Mouse (Mus musculus) layer of hippocampus, postnatal 10 days (tissue): ENCODE data around the gene Prox1. TPM values are rescaled to one million over a fixed set of nuclear protein-coding genes. Genes with fewer than 3 reads are reported as not detected.

Experiments used
- DNase-seq, 2 experiments: peaks; one replicate each; pipeline ENCODE4 v3.0.0; 2021; ENCODE audit warnings: low spot score in 2 of 2
- total RNA-seq, 2 experiments: library from RNA; stranded (reverse); gene quantifications; 2 replicates each; pipeline ENCODE4 v1.2.3; 2021

Gene Prox1
- total RNA-seq, 2 experiments from 2014 or later = 91.1 to 106 TPM

DNA sequence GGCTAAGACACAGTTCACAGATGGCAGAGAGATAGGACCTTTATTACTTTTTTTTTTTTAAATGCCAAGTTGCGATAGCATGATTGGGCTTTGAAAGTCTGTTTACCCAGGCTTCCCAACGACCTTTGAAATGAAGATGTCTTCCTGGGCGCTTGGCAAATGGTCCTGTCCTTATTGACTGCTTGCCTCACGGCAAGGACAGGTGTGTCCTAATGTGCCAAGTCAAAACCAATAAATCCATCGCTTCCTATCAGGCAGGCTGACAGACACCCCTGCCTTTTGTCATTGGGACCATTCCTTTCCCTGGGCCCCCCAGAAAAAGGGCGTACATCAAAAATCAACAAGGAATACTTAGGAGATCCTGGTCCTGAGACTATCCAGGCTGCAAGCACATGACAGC, 22.7 kb downstream of the Prox1 start:
- no peak for DNase-seq

DNA sequence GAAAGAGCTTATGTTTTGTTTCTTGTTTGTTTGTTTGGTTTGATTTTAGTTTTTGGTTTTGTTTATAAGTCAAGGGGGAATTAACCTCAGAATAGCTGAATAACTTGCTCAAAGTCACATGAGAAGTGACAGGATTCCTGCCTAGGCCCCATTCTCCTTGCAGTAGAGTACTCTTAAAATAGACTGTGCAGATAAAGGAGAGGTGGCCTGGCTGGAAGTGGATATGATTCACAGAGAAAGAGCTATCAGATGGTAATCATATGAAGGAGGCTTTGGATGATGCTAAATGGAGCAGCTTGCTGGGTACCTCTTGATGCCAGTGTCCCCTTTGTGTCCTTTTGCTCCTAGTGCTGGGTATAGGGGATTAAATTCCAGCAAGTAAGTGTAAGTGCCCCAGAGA, 26.1 kb downstream of the Prox1 start:
- no peak for DNase-seq

DNA sequence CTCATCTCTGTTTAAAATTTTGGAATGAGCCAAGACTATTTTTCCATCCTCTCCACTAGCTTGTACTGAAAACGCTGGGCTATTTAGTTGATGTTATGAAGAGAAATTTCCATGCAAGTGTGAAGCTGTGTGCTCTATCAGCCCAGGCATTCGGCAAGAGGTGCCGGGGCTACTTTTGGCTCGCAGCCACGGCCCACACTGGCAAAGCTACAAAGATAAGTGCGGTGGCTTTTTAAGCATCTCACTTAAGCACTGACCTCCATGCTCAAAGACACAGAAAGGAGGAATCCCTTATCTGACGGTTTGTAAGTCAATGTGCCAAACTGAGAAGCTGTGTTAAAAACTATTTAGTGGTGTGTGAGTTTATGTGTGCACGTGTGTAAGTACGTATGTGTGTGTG, 26.9 kb downstream of the Prox1 start:
- no peak for DNase-seq

DNA sequence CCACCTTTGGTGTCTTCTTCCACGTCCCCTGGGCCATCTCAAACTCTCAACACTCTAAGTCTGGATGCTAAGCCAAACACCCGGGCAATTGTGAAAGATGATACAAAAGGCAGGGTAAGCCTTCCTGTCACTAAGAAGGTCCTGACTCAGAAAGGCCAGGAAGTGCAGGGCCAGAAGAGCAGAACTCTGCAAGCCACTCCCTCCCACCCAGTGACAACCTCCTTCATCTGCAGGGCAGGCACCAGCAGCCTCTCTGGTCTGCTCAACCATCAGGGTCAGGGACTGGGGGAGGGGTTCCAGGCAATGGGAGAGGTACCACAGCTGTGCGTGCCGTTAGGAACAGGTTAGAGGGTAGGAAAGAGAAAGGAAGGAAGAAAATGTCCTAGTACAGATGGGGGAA, 27.9 kb downstream of the Prox1 start:
- no peak for DNase-seq

DNA sequence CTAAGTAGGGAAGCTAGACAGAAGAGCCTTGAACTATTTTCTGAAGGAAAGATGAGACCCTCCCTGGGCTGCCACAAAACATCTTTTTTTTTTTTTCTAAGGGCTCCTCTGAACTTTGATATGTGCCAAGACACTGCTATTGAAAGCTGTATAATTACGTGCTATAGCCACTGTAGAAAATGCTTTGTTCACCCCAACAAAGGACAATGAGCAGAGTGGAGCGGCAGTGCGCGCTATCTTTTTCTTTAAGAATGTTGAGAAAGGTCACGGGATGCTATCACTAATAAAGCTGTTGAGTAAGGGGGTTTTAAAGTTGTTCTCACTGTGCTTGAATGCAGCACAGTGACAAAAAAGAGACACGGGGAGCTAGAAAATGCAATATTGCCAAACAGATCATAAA, 30.0 kb downstream of the Prox1 start:
- DNase-seq = no peak

DNA sequence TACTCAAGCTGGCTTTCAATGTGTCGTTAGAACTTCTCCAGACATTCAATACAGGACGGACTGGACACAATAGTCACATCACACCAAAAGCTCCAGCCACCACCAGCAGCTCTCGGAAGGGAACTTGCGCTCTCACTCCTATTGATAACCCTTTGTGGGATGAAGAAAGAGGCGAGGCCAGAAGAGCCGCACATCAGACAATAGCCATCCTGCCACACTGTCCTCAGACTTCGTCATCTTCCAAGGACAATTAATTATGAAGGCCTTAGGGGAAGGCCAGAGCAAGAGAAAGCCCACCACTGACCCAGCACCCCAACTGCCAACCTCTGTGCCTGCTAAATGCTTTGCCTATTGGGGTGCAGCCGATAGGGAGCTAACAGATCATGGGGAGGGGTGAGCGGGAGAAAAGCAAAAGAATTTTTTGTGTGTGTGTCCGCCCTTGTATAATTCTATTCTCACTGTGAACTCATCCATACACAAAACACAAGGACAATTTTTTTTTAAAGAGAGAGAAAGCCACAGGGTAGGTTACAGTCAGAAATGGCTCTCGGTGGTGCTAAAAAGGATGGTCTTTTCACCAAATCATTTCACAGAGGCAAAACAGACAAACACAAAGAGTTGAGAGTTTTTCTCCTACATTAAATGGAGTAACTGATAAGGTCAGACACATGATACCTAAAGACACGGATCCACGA, 30.7 kb downstream of the Prox1 start:
- no peak for DNase-seq

DNA sequence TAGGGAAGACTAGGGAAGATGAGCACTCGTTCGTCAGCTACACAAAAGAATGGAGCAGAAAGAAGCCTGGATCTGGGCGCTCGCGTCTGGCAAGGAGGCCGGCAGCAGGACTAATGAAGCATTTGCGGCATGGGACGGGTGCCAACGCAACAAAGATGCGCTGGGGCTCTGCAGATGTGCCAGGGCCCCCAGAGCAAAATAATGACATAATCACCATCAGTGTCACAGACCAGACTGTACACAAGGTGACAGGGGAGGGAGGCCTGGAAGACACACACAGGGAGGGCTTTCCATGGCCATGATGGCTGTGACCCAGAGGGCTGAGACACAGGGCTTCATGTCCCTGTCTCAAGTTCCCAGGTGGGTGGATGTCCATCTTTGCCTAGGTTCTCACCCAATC, 32.6 kb downstream of the Prox1 start:
- DNase-seq = peak; percentile 44 to 54

DNA sequence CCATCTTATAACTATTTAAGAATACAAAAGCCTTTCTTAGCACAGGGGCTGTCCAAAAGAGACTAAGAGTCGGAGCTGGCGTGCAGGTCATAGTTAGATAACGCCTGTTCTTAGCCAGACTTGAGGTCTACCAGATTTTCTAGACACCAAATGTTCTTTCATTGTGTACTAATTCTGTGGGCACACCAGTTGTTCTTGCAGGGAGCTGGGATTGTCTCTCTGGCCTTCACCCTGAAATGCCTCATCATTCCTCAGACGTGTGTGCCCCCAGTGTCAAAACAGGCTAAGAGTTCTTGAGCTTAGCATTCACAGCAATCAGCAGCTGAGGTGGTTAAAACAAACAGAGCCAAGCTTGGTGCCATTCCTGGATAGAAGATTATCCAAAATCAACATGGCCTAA, 37.6 kb downstream of the Prox1 start:
- no peak for DNase-seq

DNA sequence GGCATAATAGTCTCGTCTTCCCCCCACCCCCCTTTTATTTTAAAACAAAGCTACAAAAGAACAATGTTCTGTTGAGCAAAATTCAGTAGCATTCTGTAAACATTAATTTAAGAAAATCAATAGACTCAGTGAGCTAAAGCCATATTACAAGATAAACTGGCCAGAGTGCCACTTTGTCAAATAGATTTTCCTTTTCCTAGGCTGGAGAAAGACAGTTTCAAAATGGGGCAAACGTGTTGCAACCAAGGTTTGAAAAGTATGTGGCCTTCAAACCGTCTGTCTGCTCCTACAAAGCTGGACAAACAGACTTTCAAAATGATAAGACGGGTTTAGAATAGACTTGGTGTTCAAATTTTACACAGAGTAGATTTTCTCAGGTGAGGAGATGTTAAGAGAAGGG, 39.6 kb downstream of the Prox1 start:
- no peak for DNase-seq

DNA sequence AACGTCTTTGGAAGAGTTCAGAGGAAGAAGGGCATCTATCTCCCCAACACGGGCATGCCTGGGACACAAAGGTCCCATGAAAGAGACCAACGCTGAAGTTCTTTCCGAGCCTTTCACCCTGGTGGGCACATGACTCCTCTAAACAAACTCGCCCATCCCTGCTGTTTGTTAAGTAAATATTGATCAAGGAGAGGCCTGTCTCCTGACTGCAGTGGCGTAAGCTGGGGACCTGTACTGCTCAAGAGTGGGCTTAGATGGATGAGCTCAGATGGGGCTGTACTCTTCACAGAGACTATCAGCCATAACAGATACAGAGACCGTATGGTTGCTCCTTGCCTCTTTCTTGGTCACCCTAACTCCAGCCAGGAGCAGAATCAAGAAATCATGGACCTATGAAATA, 41.0 kb downstream of the Prox1 start:
- DNase-seq = no peak

DNA sequence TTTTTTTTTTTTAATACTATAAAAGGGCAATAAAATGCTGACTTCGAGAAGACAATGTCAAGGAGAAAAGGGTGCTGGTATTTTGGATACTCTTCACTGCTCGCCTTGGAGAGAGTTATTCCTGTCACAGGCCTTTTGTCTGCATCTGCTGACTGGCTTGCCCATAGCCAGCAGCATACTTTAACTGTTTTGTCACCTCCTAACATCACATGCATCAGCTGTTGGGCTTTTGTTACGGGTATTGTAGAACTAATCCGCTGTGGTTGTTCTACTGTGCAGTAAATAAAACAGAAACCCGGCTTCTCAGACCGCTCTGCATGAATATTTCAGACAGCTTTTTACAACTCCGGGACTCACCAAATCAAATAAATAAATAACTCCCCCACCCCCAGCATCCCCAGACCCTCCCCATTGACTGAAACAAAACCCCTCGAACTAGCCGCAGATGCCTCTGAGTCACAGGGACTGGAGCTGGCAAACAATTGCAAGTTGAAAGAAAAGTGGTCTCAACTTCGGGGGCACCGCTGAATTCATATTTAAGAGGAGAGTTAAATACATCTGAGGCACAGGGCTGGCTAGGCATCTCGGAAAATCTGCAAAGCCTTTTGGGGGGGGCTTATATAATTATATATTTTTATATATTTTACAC, 41.7 kb downstream of the Prox1 start:
- DNase-seq = no peak

DNA sequence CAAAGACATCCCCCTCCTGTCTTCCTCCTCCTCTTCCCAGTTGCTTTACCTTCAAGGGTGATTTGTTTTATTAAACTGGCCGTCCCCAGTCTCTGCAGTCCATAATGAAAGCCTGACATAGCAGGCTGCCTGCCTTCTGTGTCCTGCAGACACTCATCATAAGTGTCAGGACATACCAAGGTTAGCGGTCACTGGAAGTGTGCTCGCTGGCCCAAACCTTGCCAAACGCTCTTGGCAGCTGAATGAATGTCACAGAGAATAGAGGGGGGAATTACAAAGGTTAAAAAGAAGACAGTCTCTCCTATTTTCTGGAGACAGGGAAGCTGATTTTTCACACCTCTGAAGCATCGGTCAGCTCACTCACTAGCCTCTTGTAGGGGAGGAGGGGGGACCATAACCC, 42.6 kb downstream of the Prox1 start:
- no peak for DNase-seq

DNA sequence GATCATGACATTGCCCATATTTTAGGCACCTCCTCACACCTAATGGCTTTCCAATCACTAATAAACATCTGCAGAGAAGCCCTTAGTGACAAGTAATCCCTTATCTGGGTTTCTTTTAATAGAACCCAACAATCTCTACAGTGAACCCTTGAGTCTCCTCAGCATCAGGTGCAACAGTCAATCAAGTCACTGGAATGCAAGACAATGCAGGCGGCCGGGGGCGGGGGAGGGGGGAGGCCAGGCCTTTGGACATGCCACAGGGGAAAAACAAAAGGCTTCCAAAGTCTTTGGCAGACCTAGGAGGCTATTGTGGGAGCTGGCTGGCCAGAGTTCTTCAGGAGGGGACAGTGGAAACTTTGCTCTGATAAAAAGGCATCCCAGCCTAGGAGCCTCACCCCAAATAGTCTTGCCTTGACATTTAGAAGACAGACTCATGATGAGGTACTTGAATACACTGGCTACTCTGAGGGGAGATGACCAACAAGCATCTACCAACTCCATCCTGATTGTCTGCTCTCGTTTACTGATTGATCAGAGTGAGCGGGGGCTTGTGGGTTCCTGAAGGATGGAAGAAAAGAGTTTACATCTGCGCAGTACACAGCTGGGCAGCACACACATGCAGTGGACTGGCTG, 43.2 kb downstream of the Prox1 start:
- no peak for DNase-seq

DNA sequence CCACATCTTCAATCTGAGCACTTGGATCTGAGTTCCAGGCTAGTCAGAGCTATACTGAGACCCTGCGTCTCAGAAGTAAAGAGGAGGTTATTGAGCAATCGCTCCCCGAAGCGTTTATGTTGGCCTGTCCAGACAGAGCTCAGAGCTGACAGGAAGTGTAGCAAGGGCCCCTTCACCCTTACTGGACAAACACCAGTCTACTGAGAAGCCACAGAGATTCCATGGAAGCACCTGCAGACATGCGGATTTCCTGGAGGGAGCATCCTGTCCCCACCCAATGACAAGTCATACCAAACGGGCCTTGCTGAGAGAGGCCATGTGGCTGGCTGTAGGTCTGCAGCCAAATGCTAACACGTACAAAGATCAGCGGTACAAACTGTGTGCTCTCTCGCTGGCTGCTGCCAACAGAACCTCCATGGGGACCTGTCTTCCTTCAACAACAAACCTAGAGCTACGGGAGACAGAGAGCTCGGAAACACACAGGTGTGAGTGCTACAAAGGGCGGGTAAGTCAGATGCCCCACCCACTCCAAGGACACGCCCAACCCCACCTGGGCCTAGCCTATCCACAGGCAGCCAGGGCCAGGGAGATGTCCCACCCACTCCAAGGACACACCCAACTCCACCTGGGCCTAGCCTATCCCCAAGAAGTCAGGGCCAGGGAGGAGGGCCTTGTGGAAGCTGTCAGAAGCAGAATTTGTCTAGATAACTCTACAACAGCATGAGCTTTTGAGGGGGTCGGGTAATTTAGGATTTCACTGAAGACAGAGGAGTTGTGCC, 45.4 kb downstream of the Prox1 start:
- no peak for DNase-seq

DNA sequence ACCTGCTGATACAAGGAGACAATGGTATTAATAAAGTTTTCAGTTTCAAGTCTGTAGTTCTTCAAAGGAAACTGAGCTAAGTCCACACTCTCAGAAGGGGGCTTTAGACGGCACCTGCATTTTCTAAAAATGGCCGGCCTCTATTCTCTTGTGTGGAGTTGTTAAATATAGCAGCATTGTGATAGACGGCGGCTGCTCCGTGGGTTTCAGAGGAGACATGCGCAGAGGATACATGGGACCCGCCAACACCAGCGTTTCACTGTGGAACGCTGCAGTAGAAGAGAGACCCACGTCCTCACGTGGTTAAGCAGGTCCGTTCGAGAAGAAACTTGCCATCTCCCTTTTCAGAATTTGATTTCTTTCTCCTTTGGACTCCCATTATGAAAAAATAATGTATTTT, 47.1 kb downstream of the Prox1 start:
- DNase-seq = no peak

DNA sequence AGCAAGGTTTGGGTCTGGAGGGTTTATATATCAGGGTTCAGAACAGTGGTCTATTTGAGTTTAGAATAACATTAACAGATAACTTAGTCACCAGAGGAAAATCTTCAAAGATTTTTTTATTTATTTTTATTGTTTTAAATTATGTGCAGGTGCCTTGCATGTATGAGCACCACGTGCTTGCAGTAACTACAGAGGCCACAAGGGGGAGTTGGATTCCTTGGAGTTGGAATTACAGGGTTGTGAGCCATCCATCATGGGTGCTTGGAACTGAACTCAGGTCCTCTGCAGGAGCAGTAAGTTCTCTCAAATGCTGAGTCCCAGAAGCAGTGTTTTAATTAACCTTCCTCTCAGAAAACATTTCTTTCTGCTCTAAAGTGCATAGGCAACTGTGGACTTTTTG, 54.5 kb downstream of the Prox1 start:
- no peak for DNase-seq

DNA sequence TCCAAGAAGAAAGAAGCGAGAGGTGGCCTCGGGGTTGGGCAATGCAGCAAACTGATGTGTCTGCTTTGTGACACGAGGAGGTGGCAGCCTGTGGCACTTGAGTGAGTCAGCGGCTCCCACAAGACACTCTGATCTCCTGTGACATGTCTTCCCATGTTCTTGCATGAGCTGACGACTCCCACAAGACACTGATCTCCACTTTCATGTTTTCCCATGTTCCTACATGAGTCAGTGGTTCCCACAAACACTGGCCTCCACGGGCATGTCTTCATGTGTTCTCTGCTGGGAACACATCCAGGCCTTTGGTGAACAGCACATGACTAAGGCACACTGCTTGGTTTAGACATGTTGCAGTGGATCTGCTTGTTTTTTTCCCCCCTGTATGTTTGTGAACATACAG, 58.8 kb downstream of the Prox1 start:
- DNase-seq = no peak

DNA sequence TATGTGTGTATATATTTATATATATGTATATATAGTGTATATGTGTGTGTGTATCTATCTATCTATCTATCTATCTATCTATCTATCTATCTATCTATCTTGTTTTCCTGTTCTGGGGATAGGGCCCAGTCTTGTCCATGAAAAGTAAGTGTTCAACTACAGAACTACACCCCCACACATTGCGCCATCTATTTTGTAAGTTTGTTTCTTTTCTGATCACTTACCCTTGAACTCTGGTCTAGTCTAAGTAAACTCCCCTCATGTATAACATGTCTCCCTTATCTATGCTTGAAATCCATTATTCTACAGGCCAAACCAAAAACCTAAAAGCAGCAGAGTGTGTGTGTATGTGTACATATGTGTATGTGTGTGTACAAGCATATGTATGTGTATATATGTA, 62.9 kb downstream of the Prox1 start:
- no peak for DNase-seq

DNA sequence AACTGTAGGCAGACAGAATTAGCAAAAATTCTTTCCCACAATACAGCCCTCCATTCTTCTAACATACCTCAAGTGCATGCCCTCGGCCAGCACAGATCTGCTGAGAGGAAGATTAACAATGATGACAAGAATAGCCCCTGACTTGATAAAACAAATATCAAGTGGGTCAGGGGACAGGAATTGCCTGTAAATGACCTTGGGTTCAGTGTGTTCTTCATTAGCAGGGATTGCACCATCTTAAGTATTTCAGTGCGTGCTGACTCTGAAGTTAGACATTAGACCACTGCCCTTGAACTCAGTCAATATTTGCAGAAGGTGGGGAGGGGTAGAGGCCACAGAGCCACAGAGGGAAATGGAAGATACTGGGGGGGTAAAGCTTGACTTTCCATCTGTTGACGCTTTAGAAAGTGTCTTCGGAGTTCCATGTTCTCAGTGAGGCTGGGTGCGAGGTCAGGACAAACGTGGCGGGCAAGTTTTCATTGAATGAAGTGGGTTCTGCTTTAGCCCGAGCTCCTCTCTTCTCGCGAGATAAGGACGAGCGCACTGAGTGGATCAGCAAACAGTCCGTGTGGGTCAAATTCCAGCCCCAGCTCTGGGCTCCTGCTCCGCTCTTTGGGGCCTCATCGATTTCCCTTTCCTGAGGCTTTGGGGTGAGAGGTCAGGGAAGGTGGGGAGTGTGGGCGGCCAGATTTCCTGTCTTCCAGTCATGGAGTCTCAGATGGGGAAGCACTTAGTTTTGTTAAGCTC, 63.7 kb downstream of the Prox1 start:
- DNase-seq = no peak

DNA sequence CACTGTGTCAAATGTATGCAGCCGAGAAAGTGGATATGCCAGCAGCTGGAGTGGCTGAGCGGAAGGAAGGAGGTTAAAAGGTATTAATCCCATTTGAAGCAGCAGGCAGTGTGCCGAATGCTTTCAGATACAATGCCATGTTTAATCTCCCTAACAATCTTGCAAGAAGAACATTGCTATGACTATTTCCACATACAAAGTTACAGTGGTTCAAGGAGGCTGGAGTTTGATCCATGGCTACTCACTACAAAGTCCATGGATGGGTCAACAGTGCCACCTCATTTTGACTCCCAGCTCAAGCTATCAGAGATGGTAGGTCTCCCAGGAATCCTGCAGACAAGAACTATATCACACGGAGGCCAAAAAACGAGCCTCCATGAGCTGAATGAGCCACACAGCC, 64.5 kb downstream of the Prox1 start:
- DNase-seq = no peak

DNA sequence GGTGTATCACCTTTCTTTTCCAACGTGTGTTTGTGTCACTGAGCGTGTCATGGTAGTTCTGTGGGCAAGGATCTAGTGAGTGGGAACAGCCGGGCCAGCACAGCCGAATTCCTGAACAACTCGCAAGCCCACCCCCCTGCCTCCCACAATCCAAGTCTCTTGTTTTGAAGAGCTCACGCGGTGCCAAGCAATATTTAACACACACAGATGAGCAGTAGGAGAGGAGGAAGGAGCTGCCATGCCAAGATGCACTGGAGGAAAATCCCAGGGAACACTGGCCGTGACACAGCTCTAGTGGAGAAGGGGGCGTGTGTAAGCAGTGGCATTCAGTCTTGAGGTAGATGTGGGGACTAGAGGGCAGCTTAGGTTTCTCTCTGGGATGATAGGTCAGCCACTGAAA, 77.2 kb downstream of the Prox1 start:
- DNase-seq = no peak
